Mouse (Mus musculus): ENCODE measurements around the gene Ccrl2. TPM values are rescaled to one million over a fixed set of nuclear protein-coding genes. Genes with fewer than 3 reads are reported as not detected.

Gene Ccrl2
- polyA plus RNA-seq, 1 experiment from 2014 or later = 2.5 TPM

DNA sequence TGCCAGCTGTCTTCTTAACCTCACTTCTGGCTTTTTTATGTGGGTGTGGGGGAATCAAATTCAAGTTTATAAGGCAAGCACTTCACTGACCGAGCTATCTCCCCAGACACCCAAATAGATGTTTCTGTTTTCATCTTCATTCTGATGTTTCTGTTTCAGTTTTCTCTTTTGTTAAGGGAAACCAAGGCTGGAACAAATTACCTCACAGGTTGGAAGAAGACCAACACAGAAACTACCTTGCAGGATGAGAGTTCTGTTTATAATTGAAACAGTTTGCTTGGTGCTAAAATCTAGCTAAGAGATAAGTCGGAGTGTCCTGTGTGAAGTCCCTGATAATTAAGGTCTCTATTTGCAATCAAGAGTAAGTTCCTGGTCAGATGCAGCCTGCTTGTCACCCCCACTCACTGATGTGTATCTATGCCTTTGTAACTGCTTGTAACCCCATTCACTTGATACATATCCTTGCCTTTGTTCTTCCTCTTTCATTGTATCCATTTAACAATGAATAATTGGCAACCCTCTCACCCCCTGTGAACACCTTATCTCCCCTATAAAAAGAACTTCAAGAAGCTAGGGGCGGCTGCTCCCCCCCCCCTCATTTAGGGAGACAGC lies 29.8 kb upstream of the Ccrl2 start:
- no peaks in the 10 kb centered on the region for H3K27me3 ChIP-seq (replicated peaks)
- no peak overlapping the region for H3K27ac ChIP-seq
- H3K9me3 ChIP-seq = no peaks in the 10 kb centered on the region
- WGBS = 28% methylated on average over 3 of the region's 3 CpGs
- H3K4me1 ChIP-seq = 0 out of 2 replicates have a peak, but pooled peaks cover 3% of the 10 kb centered on the region
- H3K9ac ChIP-seq = no peak overlapping the region
- no peak overlapping the region for H3K4me3 ChIP-seq (replicated peaks)
- no peak for ATAC-seq (ENCODE audit: insufficient read depth, low FRiP score, low read depth)
- no peak overlapping the region for H3K4me2 ChIP-seq
- H3K36me3 ChIP-seq = no peaks in the 10 kb centered on the region

DNA sequence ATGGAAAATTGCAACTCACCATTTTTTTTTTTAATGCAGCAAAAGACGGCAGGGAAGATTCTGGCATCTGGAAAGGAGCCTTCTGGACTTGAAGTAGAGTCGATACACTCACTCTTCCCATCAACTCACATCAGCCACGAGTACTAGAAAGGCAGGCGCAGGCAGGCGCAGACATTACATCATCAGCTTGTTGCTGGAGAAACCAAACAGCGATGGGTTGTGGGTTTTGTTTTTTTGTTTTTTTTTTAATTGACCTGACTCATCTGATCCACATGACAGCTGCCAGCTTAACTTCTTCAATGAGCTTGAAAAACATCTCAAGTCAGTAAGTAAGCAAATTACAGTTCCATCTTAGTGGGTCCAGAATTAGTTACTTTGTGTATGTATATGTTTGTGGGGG lies 28.8 kb upstream of the Ccrl2 start:
- H3K4me1 ChIP-seq = 0 out of 2 replicates have a peak, but pooled peaks cover 3% of the 10 kb centered on the region
- no peak overlapping the region for H3K4me2 ChIP-seq
- H3K4me3 ChIP-seq (replicated peaks) = no peak overlapping the region
- no peaks in the 10 kb centered on the region for H3K9me3 ChIP-seq
- no peak for ATAC-seq (ENCODE audit: insufficient read depth, low FRiP score, low read depth)
- no peaks in the 10 kb centered on the region for H3K27me3 ChIP-seq (replicated peaks)
- no peaks in the 10 kb centered on the region for H3K36me3 ChIP-seq
- WGBS = 69% methylated on average over 6 of the region's 6 CpGs
- H3K9ac ChIP-seq = no peak overlapping the region
- H3K27ac ChIP-seq = no peak overlapping the region

DNA sequence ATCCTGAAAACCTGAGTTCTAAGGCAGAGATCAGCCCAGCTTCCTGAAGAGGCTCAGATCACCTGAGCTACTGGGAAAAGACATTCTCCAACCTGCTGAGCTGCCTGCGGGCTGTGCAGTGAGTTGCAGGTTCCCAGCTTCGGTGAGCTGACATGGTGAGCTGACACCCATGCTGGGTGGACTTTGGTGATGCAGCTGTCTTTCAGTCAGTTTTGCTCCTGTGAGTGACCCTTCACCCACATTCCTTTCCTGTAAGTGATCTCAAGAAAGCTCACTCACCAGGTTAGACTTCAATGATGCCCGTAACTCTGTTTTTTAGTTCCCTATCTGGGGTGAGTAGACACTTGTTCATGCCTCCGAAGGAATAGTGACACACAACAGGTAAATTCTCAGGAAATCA lies 28.0 kb upstream of the Ccrl2 start:
- Histone ChIP-seq H3K4me3 (replicated peaks) (no peak overlapping the region), H3K9me3 (no peaks in the 10 kb centered on the region), H3K4me1 (0 out of 2 replicates have a peak, but pooled peaks cover 3% of the 10 kb centered on the region), H3K27ac (no peak overlapping the region), H3K9ac (no peak overlapping the region), H3K4me2 (no peak overlapping the region), H3K27me3 (replicated peaks) (no peaks in the 10 kb centered on the region), H3K36me3 (no peaks in the 10 kb centered on the region)
- ATAC-seq (ENCODE audit: insufficient read depth, low FRiP score, low read depth) = no peak
- 51% methylated on average over 4 of the region's 4 CpGs for WGBS

DNA sequence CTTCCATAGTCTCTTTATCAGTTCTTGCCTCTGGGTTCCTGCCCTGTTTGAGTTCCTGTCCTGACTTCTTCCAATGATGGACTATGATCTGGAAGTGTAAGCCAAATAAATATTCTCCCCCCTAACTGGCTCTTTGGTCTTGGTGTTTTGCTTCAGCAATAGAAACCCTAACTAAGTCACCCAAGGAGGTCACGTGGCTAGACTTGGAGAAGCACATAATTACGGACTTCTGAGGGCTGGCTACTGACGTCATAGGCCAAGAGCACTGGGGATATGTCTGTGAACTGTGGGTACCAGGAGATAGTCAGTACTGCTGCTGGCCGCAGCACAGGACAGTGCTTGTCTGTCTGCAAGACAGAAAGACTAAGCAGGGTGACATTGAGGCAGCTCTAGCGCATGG lies 24.4 kb upstream of the Ccrl2 start:
- no peaks in the 10 kb centered on the region for H3K36me3 ChIP-seq
- H3K4me2 ChIP-seq = no peak overlapping the region
- no peak overlapping the region for H3K4me3 ChIP-seq (replicated peaks)
- no peak overlapping the region for H3K27ac ChIP-seq
- 77% methylated on average over 5 of the region's 5 CpGs for WGBS
- H3K9ac ChIP-seq = no peak overlapping the region
- no peak for ATAC-seq (ENCODE audit: insufficient read depth, low FRiP score, low read depth)
- H3K9me3 ChIP-seq = no peaks in the 10 kb centered on the region
- H3K4me1 ChIP-seq = no peaks in the 10 kb centered on the region
- no peaks in the 10 kb centered on the region for H3K27me3 ChIP-seq (replicated peaks)

DNA sequence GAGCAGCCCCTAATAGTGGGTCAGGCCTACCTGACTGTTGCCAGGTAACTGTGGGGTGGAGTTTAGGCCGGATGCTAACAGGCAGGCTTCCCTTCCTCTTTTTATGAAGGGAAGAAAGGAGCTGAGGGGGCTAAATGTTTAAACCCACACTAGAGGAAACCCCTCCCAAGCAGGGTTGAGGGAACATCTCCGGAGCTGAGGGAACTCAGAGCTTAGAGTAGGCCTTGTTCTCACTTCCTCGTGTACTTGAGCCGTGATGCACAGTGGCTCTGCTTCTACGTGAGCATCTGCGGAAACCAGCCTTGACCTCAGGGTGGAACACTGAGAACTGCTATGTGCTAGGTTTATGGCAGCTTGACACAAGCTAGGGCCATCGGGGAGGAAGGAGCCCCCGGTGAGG lies 23.5 kb upstream of the Ccrl2 start:
- 93% methylated on average over 8 of the region's 8 CpGs for whole genome bisulfite sequencing
- no peaks in the 10 kb centered on the region for H3K4me1 ChIP-seq
- H3K27me3 ChIP-seq (replicated peaks) = no peaks in the 10 kb centered on the region
- H3K4me2 ChIP-seq = no peak overlapping the region
- H3K9ac ChIP-seq = no peak overlapping the region
- H3K27ac ChIP-seq = no peak overlapping the region
- ATAC-seq (ENCODE audit: insufficient read depth, low FRiP score, low read depth) = no peak
- H3K36me3 ChIP-seq = no peaks in the 10 kb centered on the region
- no peaks in the 10 kb centered on the region for H3K9me3 ChIP-seq
- no peak overlapping the region for H3K4me3 ChIP-seq (replicated peaks)

DNA sequence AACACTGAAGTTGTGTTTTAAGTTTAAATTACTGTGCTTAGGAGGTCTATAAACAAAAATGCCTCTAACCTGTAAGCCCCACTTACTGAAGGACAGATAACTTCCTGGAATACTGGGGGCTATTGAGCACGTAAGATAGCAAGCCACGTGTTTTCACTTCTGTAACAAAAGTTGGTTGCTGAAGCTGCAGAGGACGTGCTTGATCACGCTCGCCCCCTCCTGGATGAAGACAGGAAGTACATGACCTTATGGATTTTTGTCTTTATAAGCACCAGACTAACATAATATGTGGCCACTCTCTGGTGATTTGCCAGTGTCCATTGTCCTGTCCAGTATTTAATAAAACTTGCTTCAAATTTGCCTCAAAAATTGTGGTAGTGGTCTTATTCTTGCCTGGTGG lies 20.4 kb upstream of the Ccrl2 start:
- H3K4me2 ChIP-seq = no peak overlapping the region
- no peak overlapping the region for H3K9ac ChIP-seq
- ATAC-seq (ENCODE audit: insufficient read depth, low FRiP score, low read depth) = no peak
- H3K9me3 ChIP-seq = no peaks in the 10 kb centered on the region
- H3K4me3 ChIP-seq (replicated peaks) = no peak overlapping the region
- no peak overlapping the region for H3K27ac ChIP-seq
- no peaks in the 10 kb centered on the region for H3K27me3 ChIP-seq (replicated peaks)
- no peaks in the 10 kb centered on the region for H3K36me3 ChIP-seq
- H3K4me1 ChIP-seq = no peaks in the 10 kb centered on the region
- WGBS = 66% methylated on average over 5 of the region's 5 CpGs

DNA sequence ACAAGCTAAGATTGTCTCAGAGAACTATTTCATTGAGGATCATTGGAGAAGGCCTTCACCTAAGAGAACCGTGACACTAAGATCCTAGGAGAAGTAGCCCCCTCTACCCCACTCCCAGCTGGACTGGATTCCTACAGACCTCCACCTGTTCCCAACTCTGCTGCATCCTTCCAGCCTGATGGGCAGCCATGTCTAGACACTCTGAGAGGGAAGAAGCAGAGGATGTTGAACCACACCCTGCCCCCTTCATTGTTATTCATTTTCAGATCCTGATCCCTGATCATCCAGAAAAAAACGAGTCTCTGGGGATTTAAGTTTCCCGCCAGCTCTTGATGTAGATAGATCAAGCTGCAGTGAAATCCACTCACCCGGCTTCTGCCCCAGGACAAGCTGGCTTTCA lies 15.7 kb upstream of the Ccrl2 start:
- no peaks in the 10 kb centered on the region for H3K9me3 ChIP-seq
- WGBS = 69% methylated on average over 4 of the region's 4 CpGs
- H3K27me3 ChIP-seq (replicated peaks) = no peaks in the 10 kb centered on the region
- H3K27ac ChIP-seq = no peak overlapping the region
- H3K36me3 ChIP-seq = no peaks in the 10 kb centered on the region
- no peak overlapping the region for H3K4me2 ChIP-seq
- H3K4me3 ChIP-seq (replicated peaks) = no peak overlapping the region
- ATAC-seq (ENCODE audit: insufficient read depth, low FRiP score, low read depth) = no peak
- no peaks in the 10 kb centered on the region for H3K4me1 ChIP-seq
- no peak overlapping the region for H3K9ac ChIP-seq

DNA sequence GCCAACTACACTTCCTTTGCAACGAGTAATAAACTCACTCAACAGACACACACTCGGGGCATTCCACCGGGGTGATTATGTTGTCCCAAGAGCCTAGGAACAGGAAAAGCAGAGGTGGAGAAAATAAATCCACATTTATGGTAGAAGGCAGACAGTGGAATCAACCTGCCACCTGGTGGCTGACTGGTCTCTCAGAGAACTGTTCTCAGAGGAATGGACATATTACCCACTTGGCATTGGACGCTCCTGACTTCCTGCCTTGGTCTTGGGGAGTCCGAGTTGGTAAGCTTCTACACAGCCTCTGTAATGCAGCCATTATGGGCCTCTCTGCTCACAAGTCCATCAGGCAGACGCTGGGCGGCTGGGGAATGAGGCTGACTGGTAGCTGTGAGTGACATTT lies 14.9 kb upstream of the Ccrl2 start:
- Histone ChIP-seq H3K27ac (no peak overlapping the region), H3K9ac (no peak overlapping the region), H3K36me3 (no peaks in the 10 kb centered on the region), H3K4me2 (no peak overlapping the region), H3K4me1 (no peaks in the 10 kb centered on the region), H3K27me3 (replicated peaks) (no peaks in the 10 kb centered on the region), H3K9me3 (no peaks in the 10 kb centered on the region), H3K4me3 (replicated peaks) (no peak overlapping the region)
- no peak for ATAC-seq (ENCODE audit: insufficient read depth, low FRiP score, low read depth)
- 42% methylated on average over 7 of the region's 7 CpGs for WGBS

DNA sequence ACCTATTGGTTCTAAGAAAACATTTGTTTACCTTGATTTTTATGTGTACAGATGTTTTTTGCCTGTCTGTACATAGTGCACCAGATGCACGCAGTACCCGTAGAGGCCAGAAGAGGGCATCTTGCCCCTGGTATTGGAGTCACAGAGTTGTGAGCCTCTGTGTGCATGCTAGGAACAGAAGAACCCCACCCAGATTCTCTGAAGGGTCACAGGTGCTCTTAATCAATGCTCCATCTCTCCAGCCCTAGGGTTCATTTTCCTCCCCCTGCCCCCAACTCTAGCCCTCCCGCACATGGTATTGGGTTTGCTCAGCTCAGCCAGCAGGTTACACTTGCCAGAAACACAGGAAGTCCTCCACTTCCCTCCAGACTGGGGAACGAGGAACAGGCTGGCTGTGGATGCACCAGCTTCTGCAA lies 13.2 kb upstream of the Ccrl2 start:
- no peak overlapping the region for H3K27ac ChIP-seq
- no peak overlapping the region for H3K9ac ChIP-seq
- H3K4me1 ChIP-seq = no peaks in the 10 kb centered on the region
- no peaks in the 10 kb centered on the region for H3K27me3 ChIP-seq (replicated peaks)
- H3K36me3 ChIP-seq = no peaks in the 10 kb centered on the region
- H3K4me3 ChIP-seq (replicated peaks) = no peak overlapping the region
- WGBS = 22% methylated on average over 4 of the region's 4 CpGs
- H3K4me2 ChIP-seq = no peak overlapping the region
- no peak for ATAC-seq (ENCODE audit: insufficient read depth, low FRiP score, low read depth)
- no peaks in the 10 kb centered on the region for H3K9me3 ChIP-seq

DNA sequence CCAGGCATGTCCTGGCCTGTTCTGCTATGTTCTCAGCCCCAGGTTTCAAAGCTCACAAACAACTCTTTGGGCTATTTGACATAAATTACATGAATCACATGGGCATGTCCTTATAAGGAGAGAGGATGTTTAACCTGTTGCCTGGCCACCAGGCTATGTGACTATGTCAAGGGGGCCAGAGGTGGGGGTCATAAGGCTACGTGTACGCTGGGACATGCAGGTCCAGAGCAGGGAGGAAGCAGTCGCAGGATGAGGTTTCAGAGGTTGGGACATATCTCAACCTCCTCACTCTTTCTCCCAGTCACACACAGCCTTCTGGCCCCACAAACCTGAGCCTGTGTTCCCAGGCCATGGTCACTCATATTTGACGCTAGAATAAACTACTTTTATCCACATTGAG lies 9.7 kb upstream of the Ccrl2 start:
- Histone ChIP-seq H3K4me1 (no peaks in the 10 kb centered on the region), H3K4me2 (no peak overlapping the region), H3K27me3 (replicated peaks) (no peaks in the 10 kb centered on the region), H3K9me3 (no peaks in the 10 kb centered on the region), H3K4me3 (replicated peaks) (no peak overlapping the region), H3K9ac (no peak overlapping the region), H3K27ac (no peak overlapping the region), H3K36me3 (no peaks in the 10 kb centered on the region)
- WGBS = 53% methylated on average over 4 of the region's 4 CpGs
- ATAC-seq (ENCODE audit: insufficient read depth, low FRiP score, low read depth) = no peak

DNA sequence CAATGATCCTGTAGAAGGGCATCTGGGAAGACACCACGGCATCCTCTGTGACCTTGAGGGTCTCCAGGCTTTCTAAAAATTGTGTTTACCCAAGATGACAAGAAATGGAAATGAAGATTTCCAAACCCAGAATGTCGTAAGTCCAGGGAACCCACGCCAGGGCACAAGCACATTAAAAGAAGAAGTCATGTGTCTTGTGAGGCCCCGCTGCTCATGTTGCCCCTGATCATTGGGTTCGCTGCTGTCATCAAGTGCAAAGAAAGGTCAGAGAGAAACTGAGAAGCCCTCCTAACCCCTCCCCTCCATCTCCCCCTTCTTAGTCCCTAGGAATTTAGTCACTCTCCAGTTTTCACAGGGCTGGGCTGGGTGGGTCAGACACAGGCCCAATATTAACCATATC lies 5.5 kb upstream of the Ccrl2 start:
- Histone ChIP-seq H3K36me3 (no peaks in the 10 kb centered on the region), H3K27ac (no peak overlapping the region), H3K9ac (no peak overlapping the region), H3K4me2 (no peak overlapping the region), H3K4me1 (no peaks in the 10 kb centered on the region), H3K27me3 (replicated peaks) (no peaks in the 10 kb centered on the region), H3K9me3 (no peaks in the 10 kb centered on the region), H3K4me3 (replicated peaks) (no peak overlapping the region)
- 70% methylated on average over 5 of the region's 5 CpGs for WGBS
- no peak for ATAC-seq (ENCODE audit: insufficient read depth, low FRiP score, low read depth)

DNA sequence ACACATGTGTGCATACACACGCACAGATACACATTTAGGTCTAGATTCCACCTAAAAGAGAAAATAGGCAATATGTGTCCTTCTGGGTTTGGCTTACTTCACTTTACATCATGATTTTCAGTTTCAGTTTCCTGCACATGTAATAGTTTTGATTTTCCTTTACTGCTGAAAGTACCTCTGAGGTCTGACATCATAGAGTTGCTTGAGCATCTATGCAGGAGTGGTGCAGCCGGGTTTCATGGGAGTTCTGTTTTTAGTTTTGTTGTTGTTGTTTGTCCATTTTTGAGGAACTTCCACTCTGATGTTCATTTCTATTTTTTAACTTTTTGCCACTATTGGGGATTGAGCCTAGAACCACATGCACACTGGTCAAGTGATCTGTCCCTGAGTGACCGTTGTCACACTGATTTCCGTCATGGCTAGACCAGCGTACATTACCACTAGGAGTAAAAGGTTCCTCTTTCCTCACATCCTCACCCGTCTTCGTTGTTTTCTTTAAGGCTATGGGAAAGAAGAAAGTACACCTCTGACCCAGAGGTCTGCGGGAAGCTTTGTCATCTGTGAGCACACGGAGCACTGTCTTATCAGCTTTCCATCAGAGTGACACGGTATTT lies 1.7 kb upstream of the Ccrl2 start:
- Histone ChIP-seq H3K4me2 (no peak overlapping the region), H3K9ac (no peak overlapping the region), H3K36me3 (no peaks in the 10 kb centered on the region), H3K9me3 (no peaks in the 10 kb centered on the region), H3K27me3 (replicated peaks) (no peaks in the 10 kb centered on the region), H3K4me3 (replicated peaks) (no peak overlapping the region), H3K4me1 (peaks cover 16% of the 10 kb centered on the region), H3K27ac (no peak overlapping the region)
- WGBS = 54% methylated on average over 10 of the region's 10 CpGs
- no peak for ATAC-seq (ENCODE audit: insufficient read depth, low FRiP score, low read depth)
